Mouse (Mus musculus): Measurements from ENCODE around the gene Tdgf1. TPM values are rescaled to one million over a fixed set of nuclear protein-coding genes. Genes with fewer than 3 reads are reported as not detected.

Gene Tdgf1
- polyA plus RNA-seq, 1 experiment = not detected

GRCm38 (mm10) chr9:110901204-110901603 is 44.8 kb downstream of the Tdgf1 start:
- no peak for TF ChIP-seq CTCF (IDR thresholded peaks at IDR 0.05; ENCODE audit: borderline replicate concordance, insufficient read depth, low read length)
- no peak for TF ChIP-seq POLR2A (IDR thresholded peaks at IDR 0.05; ENCODE audit: low read depth, low read length)
- Histone ChIP-seq H3K4me3 (ENCODE audit: insufficient read depth, low read length) (no peak overlapping the region), H3K27ac (ENCODE audit: insufficient read depth, low read length) (no peak overlapping the region), H3K4me1 (ENCODE audit: control insufficient read depth, insufficient read depth, low read length) (no peaks in the 10 kb centered on the region)

GRCm38 (mm10) chr9:110899451-110900008 is 46.4 kb downstream of the Tdgf1 start:
- TF ChIP-seq CTCF (IDR thresholded peaks at IDR 0.05; ENCODE audit: borderline replicate concordance, insufficient read depth, low read length) (no peak), POLR2A (IDR thresholded peaks at IDR 0.05; ENCODE audit: low read depth, low read length) (no peak)
- no peak overlapping the region for H3K27ac ChIP-seq (ENCODE audit: insufficient read depth, low read length)
- no peak overlapping the region for H3K4me3 ChIP-seq (ENCODE audit: insufficient read depth, low read length)
- no peaks in the 10 kb centered on the region for H3K4me1 ChIP-seq (ENCODE audit: control insufficient read depth, insufficient read depth, low read length)

GRCm38 (mm10) chr9:110896595-110896994 is 49.4 kb downstream of the Tdgf1 start:
- no peak overlapping the region for H3K27ac ChIP-seq (ENCODE audit: insufficient read depth, low read length)

GRCm38 (mm10) chr9:110895994-110896393 is 50.0 kb downstream of the Tdgf1 start:
- Histone ChIP-seq H3K27ac (ENCODE audit: insufficient read depth, low read length) (no peak overlapping the region), H3K4me3 (ENCODE audit: insufficient read depth, low read length) (no peak overlapping the region), H3K4me1 (ENCODE audit: control insufficient read depth, insufficient read depth, low read length) (no peaks in the 10 kb centered on the region)
- no peak for TF ChIP-seq CTCF (IDR thresholded peaks at IDR 0.05; ENCODE audit: borderline replicate concordance, insufficient read depth, low read length)
- no peak for TF ChIP-seq POLR2A (IDR thresholded peaks at IDR 0.05; ENCODE audit: low read depth, low read length)

More at GRCm38 (mm10) chr9:110896595-110896994, 49.4 kb downstream of the Tdgf1 start:
- no peak overlapping the region for H3K4me3 ChIP-seq (ENCODE audit: insufficient read depth, low read length)
- H3K4me1 ChIP-seq (ENCODE audit: control insufficient read depth, insufficient read depth, low read length) = no peaks in the 10 kb centered on the region
- TF ChIP-seq POLR2A (IDR thresholded peaks at IDR 0.05; ENCODE audit: low read depth, low read length) (no peak), CTCF (IDR thresholded peaks at IDR 0.05; ENCODE audit: borderline replicate concordance, insufficient read depth, low read length) (no peak)

- H3K27ac ChIP-seq (ENCODE audit: insufficient read depth, low read length) = no peak overlapping the region
Observed at GRCm38 (mm10) chr9:110895507-110895906, 50.5 kb downstream of the Tdgf1 start.

GRCm38 (mm10) chr9:110893429-110893828 is 52.5 kb downstream of the Tdgf1 start:
- TF ChIP-seq CTCF (IDR thresholded peaks at IDR 0.05; ENCODE audit: borderline replicate concordance, insufficient read depth, low read length) (no peak), POLR2A (IDR thresholded peaks at IDR 0.05; ENCODE audit: low read depth, low read length) (no peak)
- H3K4me1 ChIP-seq (ENCODE audit: control insufficient read depth, insufficient read depth, low read length) = no peaks in the 10 kb centered on the region
- H3K27ac ChIP-seq (ENCODE audit: insufficient read depth, low read length) = no peak overlapping the region

More at GRCm38 (mm10) chr9:110895507-110895906, 50.5 kb downstream of the Tdgf1 start:
- H3K4me3 ChIP-seq (ENCODE audit: insufficient read depth, low read length) = no peak overlapping the region
- TF ChIP-seq POLR2A (IDR thresholded peaks at IDR 0.05; ENCODE audit: low read depth, low read length) = no peak
- no peak for TF ChIP-seq CTCF (IDR thresholded peaks at IDR 0.05; ENCODE audit: borderline replicate concordance, insufficient read depth, low read length)
- H3K4me1 ChIP-seq (ENCODE audit: control insufficient read depth, insufficient read depth, low read length) = no peaks in the 10 kb centered on the region

GRCm38 (mm10) chr9:110892552-110892951 is 53.4 kb downstream of the Tdgf1 start:
- Histone ChIP-seq H3K4me3 (ENCODE audit: insufficient read depth, low read length) (no peak overlapping the region), H3K27ac (ENCODE audit: insufficient read depth, low read length) (no peak overlapping the region), H3K4me1 (ENCODE audit: control insufficient read depth, insufficient read depth, low read length) (no peaks in the 10 kb centered on the region)
- no peak for TF ChIP-seq POLR2A (IDR thresholded peaks at IDR 0.05; ENCODE audit: low read depth, low read length)
- no peak for TF ChIP-seq CTCF (IDR thresholded peaks at IDR 0.05; ENCODE audit: borderline replicate concordance, insufficient read depth, low read length)

More at GRCm38 (mm10) chr9:110893429-110893828, 52.5 kb downstream of the Tdgf1 start:
- no peak overlapping the region for H3K4me3 ChIP-seq (ENCODE audit: insufficient read depth, low read length)

GRCm38 (mm10) chr9:110891077-110891828 is 54.7 kb downstream of the Tdgf1 start:
- Histone ChIP-seq H3K4me3 (ENCODE audit: insufficient read depth, low read length) (no peak overlapping the region), H3K27ac (ENCODE audit: insufficient read depth, low read length) (no peak overlapping the region), H3K4me1 (ENCODE audit: control insufficient read depth, insufficient read depth, low read length) (no peaks in the 10 kb centered on the region)
- TF ChIP-seq POLR2A (IDR thresholded peaks at IDR 0.05; ENCODE audit: low read depth, low read length) (no peak), CTCF (IDR thresholded peaks at IDR 0.05; ENCODE audit: borderline replicate concordance, insufficient read depth, low read length) (no peak)

- H3K4me1 ChIP-seq (ENCODE audit: control insufficient read depth, insufficient read depth, low read length) = no peaks in the 10 kb centered on the region
- no peak overlapping the region for H3K4me3 ChIP-seq (ENCODE audit: insufficient read depth, low read length)
- TF ChIP-seq CTCF (IDR thresholded peaks at IDR 0.05; ENCODE audit: borderline replicate concordance, insufficient read depth, low read length) (0 out of 2 replicates have a peak, but pooled peaks have one; percentile 5), POLR2A (IDR thresholded peaks at IDR 0.05; ENCODE audit: low read depth, low read length) (no peak)
- no peak overlapping the region for H3K27ac ChIP-seq (ENCODE audit: insufficient read depth, low read length)
Observed at GRCm38 (mm10) chr9:110890026-110890783, 55.8 kb downstream of the Tdgf1 start.

Other genes starting within 250 kb of the Tdgf1 start
- gene Myl3, start 204.3 kb downstream of the Tdgf1 start, polyA plus RNA-seq (2011; ENCODE audit: insufficient read length, low read depth, missing spikeins) = not detected in 2 replicates
- 9.0 and 13.3 TPM in 2 replicates for gene Pth1r, start 199.0 kb downstream of the Tdgf1 start, polyA plus RNA-seq (2011; ENCODE audit: insufficient read length, low read depth, missing spikeins)
- gene Prss42, start 148.0 kb downstream of the Tdgf1 start, polyA plus RNA-seq (2011; ENCODE audit: insufficient read length, low read depth, missing spikeins) = not detected in 2 replicates
- not detected in 2 replicates for gene Prss44, start 132.2 kb downstream of the Tdgf1 start, polyA plus RNA-seq (2011; ENCODE audit: insufficient read length, low read depth, missing spikeins)
- gene Prss43, start 119.5 kb downstream of the Tdgf1 start, polyA plus RNA-seq (2011; ENCODE audit: insufficient read length, low read depth, missing spikeins) = not detected in 2 replicates
- gene Prss45, start 111.6 kb downstream of the Tdgf1 start, polyA plus RNA-seq (2011; ENCODE audit: insufficient read length, low read depth, missing spikeins) = not detected in 2 replicates
- 0.86 and 1.4 TPM in 2 replicates for gene Prss46, start 101.7 kb downstream of the Tdgf1 start, polyA plus RNA-seq (2011; ENCODE audit: insufficient read length, low read depth, missing spikeins)
- not detected in 2 replicates for gene Prss50, start 88.2 kb downstream of the Tdgf1 start, polyA plus RNA-seq (2011; ENCODE audit: insufficient read length, low read depth, missing spikeins)
- gene Als2cl, start 66.3 kb downstream of the Tdgf1 start, polyA plus RNA-seq (2011; ENCODE audit: insufficient read length, low read depth, missing spikeins) = 3.5 and 7.1 TPM in 2 replicates
- 0.28 and 0.56 TPM in 2 replicates for gene Tmie, start 66.0 kb downstream of the Tdgf1 start, polyA plus RNA-seq (2011; ENCODE audit: insufficient read length, low read depth, missing spikeins)
- gene Fam240a, start 29.3 kb downstream of the Tdgf1 start, polyA plus RNA-seq (2011; ENCODE audit: insufficient read length, low read depth, missing spikeins) = not detected in 2 replicates
- not detected in 2 replicates for gene Lrrc2, start 5.4 kb upstream of the Tdgf1 start, polyA plus RNA-seq (2011; ENCODE audit: insufficient read length, low read depth, missing spikeins)
- not detected in 2 replicates for gene Rtp3, start 44.4 kb upstream of the Tdgf1 start, polyA plus RNA-seq (2011; ENCODE audit: insufficient read length, low read depth, missing spikeins)
- not detected in 2 replicates for gene Ltf, start 73.1 kb upstream of the Tdgf1 start, polyA plus RNA-seq (2011; ENCODE audit: insufficient read length, low read depth, missing spikeins)
- not detected in 2 replicates for gene Ccrl2, start 111.4 kb upstream of the Tdgf1 start, polyA plus RNA-seq (2011; ENCODE audit: insufficient read length, low read depth, missing spikeins)
- 39.2 and 41.3 TPM in 2 replicates for gene Lrrfip2, start 171.4 kb upstream of the Tdgf1 start, polyA plus RNA-seq (2011; ENCODE audit: insufficient read length, low read depth, missing spikeins)

All from embryonic fibroblast, embryonic 13.5 days (primary cell).